Mouse (Mus musculus): ENCODE results near the gene Tmco4. TPM values are rescaled to one million over a fixed set of nuclear protein-coding genes. Genes with fewer than 3 reads are reported as not detected.

Tmco4 gene
- polyA plus RNA-seq, 2 experiments = 1.2 to 2.1 TPM

DNA sequence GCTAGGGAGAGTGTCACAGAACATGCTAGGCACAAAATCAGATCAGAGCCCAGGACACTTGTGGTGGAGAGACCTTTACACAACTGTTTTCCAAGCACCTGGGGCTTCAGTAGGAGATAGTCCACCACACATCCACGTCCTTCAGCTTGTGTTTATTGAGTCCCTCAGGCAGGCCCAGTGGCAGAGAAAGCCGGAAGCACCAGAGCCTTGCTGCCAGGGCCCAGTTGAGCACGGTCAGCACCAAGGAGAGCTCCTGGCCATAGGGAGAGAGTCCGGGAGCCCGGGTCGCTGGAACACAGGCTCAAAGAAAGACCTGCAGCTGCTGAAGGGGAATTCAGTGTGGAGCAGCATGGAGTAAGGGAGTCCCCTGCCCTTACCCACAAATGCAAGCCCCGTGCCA is 86.9 kb downstream of the Tmco4 start:
- no peak for TF ChIP-seq CTCF (IDR thresholded peaks at IDR 0.05; ENCODE audit: low read depth)
- TF ChIP-seq EP300 (IDR thresholded peaks at IDR 0.05; ENCODE audit: low read depth) = no peak
- no peak for ATAC-seq (ENCODE audit: insufficient read depth)

DNA sequence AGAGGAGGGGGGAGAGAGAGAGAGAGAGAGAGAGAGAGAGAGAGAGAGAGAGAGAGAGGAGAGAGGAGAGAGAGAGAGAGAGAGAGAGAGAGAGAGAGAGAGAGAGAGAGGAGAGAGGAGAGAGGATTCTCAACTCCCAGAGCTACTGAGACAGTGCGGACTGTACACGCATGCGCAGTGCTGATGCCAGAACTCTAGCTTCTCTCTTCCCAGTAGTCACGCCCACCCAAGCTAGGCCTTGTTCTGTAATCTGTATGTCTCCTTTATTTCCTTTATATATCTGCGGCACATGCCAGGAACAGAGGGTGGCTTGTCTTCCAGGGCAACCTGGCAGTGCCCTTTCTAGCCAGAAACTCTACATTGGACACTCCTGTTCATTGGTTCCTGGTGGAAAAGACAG is 92.1 kb downstream of the Tmco4 start:
- no peak overlapping the region for H3K4me3 ChIP-seq (ENCODE audit: insufficient read depth in 1 of 2, low read depth in 2 of 2, low read length in 2 of 2)
- H3K27me3 ChIP-seq (ENCODE audit: control insufficient read depth, insufficient read depth, low read length) = no peaks in the 10 kb centered on the region
- H3K9me3 ChIP-seq (ENCODE audit: control insufficient read depth, low read length) = no peaks in the 10 kb centered on the region
- 79% methylated on average over 5 of the region's 5 CpGs for WGBS (ENCODE audit: insufficient replicate concordance)
- H3K4me2 ChIP-seq (ENCODE audit: low read depth) = no peak overlapping the region
- H3K27ac ChIP-seq = no peak overlapping the region
- no peak overlapping the region for H3K9ac ChIP-seq (replicated peaks)
- DNase-seq (ENCODE audit: low read depth in 3 of 3, low spot score in 3 of 3) = no peak
- H3K36me3 ChIP-seq (replicated peaks; ENCODE audit: control insufficient read depth, insufficient read depth, low read depth) = no peaks in the 10 kb centered on the region
- no peaks in the 10 kb centered on the region for H3K4me1 ChIP-seq (replicated peaks; ENCODE audit: control insufficient read depth in 2 of 2, insufficient read depth in 2 of 2, low read length in 1 of 2)
- ATAC-seq (ENCODE audit: insufficient read depth) = no peak
- TF ChIP-seq CTCF (IDR thresholded peaks at IDR 0.05; ENCODE audit: low read depth) (no peak), EP300 (IDR thresholded peaks at IDR 0.05; ENCODE audit: low read depth) (no peak)

More for the DNA sequence above, 86.9 kb downstream of the Tmco4 start:
- Histone ChIP-seq H3K9me3 (ENCODE audit: control insufficient read depth, low read length) (no peaks in the 10 kb centered on the region), H3K4me1 (replicated peaks; ENCODE audit: control insufficient read depth in 2 of 2, insufficient read depth in 2 of 2, low read length in 1 of 2) (no peaks in the 10 kb centered on the region), H3K4me3 (ENCODE audit: insufficient read depth in 1 of 2, low read depth in 2 of 2, low read length in 2 of 2) (no peak overlapping the region), H3K36me3 (replicated peaks; ENCODE audit: control insufficient read depth, insufficient read depth, low read depth) (no peaks in the 10 kb centered on the region), H3K27me3 (ENCODE audit: control insufficient read depth, insufficient read depth, low read length) (no peaks in the 10 kb centered on the region), H3K27ac (no peak overlapping the region), H3K4me2 (ENCODE audit: low read depth) (no peak overlapping the region), H3K9ac (replicated peaks) (no peak overlapping the region)
- no peak for DNase-seq (ENCODE audit: low read depth in 3 of 3, low spot score in 3 of 3)
- 10% methylated on average over 7 of the region's 7 CpGs for WGBS (ENCODE audit: insufficient replicate concordance)

DNA sequence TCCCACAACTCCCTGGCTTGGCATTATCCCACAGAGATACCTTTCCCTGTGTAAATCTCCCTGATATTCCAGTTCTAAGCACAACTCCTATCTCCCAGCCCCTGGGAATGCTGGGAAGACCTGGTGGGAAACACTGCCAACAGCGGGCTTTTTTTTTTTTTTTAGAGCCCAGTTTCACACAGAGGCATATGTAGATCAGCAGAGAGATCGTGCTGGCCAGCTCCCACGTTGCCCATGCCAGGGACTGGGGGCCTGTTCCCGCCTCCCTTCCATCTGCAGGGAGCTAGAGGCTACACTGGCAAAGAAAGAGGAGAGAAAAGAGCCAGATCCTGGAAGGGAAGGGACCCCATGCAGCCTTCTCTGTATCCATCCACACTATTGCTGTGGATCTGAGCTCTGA is 95.6 kb downstream of the Tmco4 start:
- DNase-seq (ENCODE audit: low read depth in 3 of 3, low spot score in 3 of 3) (no peak), ATAC-seq (ENCODE audit: insufficient read depth) (no peak)
- 21% methylated on average over 4 of the region's 4 CpGs for WGBS (ENCODE audit: insufficient replicate concordance)
- H3K36me3 ChIP-seq (replicated peaks; ENCODE audit: control insufficient read depth, insufficient read depth, low read depth) = no peaks in the 10 kb centered on the region
- H3K4me3 ChIP-seq (ENCODE audit: insufficient read depth in 1 of 2, low read depth in 2 of 2, low read length in 2 of 2) = no peak overlapping the region
- no peak overlapping the region for H3K4me2 ChIP-seq (ENCODE audit: low read depth)
- TF ChIP-seq CTCF (IDR thresholded peaks at IDR 0.05; ENCODE audit: low read depth) (no peak), EP300 (IDR thresholded peaks at IDR 0.05; ENCODE audit: low read depth) (no peak)
- no peaks in the 10 kb centered on the region for H3K9me3 ChIP-seq (ENCODE audit: control insufficient read depth, low read length)
- H3K9ac ChIP-seq (replicated peaks) = no peak overlapping the region
- no peaks in the 10 kb centered on the region for H3K4me1 ChIP-seq (replicated peaks; ENCODE audit: control insufficient read depth in 2 of 2, insufficient read depth in 2 of 2, low read length in 1 of 2)
- H3K27me3 ChIP-seq (ENCODE audit: control insufficient read depth, insufficient read depth, low read length) = no peaks in the 10 kb centered on the region
- no peak overlapping the region for H3K27ac ChIP-seq

GRCm38 (mm10) chr4:139074060-139074459 is 101.4 kb downstream of the Tmco4 start:
- H3K9me3 ChIP-seq (ENCODE audit: control insufficient read depth, low read length) = no peaks in the 10 kb centered on the region
- no peak overlapping the region for H3K27ac ChIP-seq
- ATAC-seq (ENCODE audit: insufficient read depth) = no peak
- 16% methylated on average over 29 of the region's 29 CpGs for WGBS (ENCODE audit: insufficient replicate concordance)
- H3K9ac ChIP-seq (replicated peaks) = no peak overlapping the region
- peaks cover 34% of the 10 kb centered on the region for H3K27me3 ChIP-seq (ENCODE audit: control insufficient read depth, insufficient read depth, low read length)
- TF ChIP-seq CTCF (IDR thresholded peaks at IDR 0.05; ENCODE audit: low read depth) = no peak
- H3K36me3 ChIP-seq (replicated peaks; ENCODE audit: control insufficient read depth, insufficient read depth, low read depth) = no peaks in the 10 kb centered on the region
- H3K4me2 ChIP-seq (ENCODE audit: low read depth) = no peak overlapping the region
- H3K4me1 ChIP-seq (replicated peaks; ENCODE audit: control insufficient read depth in 2 of 2, insufficient read depth in 2 of 2, low read length in 1 of 2) = no peaks in the 10 kb centered on the region
- DNase-seq (ENCODE audit: low read depth in 3 of 3, low spot score in 3 of 3) = no peak
- H3K4me3 ChIP-seq (ENCODE audit: insufficient read depth in 1 of 2, low read depth in 2 of 2, low read length in 2 of 2) = no peak overlapping the region

DNA sequence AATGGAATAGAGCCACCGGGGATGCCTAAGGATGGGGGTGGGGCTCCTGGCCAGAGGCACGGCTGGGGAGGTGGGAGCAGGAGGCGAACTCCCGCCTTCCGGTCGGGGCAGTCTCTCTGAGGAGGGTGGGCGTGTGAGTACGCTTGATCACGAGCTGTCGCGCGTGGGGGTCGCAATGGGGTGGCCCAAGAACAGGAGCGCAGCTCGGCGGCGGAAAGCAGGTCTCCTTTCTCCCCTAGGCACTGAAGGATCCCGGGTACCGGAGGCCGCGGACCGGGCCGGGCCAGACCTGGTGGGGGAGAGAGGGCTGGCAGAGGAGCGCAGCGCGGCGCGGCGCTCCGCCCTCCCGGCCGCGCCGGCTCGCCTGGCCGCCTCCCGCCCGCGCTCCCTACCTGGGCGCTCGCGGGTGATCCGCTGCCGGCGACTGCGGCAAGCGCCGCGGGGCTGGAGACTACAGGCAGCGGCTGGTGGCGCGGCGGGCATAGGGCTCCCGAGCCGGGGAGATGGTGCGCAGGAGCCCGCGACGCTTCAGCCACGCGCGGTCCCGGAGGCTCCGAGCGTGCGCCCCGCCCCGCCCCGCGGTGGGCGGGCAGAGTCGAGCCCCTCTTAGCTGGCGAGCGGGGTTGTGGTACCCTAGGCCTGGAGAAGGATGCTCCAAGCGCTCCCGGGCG is 102.5 kb downstream of the Tmco4 start, which contains the start of gene Htr6:
Gene Htr6, minus strand, starts transcription at position 530 of the 671 bp plus-strand sequence.
- H3K9me3 ChIP-seq (ENCODE audit: control insufficient read depth, low read length) = no peaks in the 10 kb centered on the region
- peaks cover 34% of the 10 kb centered on the region for H3K27me3 ChIP-seq (ENCODE audit: control insufficient read depth, insufficient read depth, low read length)
- WGBS (ENCODE audit: insufficient replicate concordance) = 1% methylated on average over 76 of the region's 77 CpGs
- TF ChIP-seq CTCF (IDR thresholded peaks at IDR 0.05; ENCODE audit: low read depth) (no peak), EP300 (IDR thresholded peaks at IDR 0.05; ENCODE audit: low read depth) (no peak)
- H3K9ac ChIP-seq (replicated peaks) = no peak within 1 kb of the TSS
- peak within 1 kb of the TSS; percentile 44 for H3K4me2 ChIP-seq (ENCODE audit: low read depth)
- no peak within 1 kb of the TSS for H3K27ac ChIP-seq
- DNase-seq (ENCODE audit: low read depth in 3 of 3, low spot score in 3 of 3) = no peak
- H3K4me3 ChIP-seq (ENCODE audit: insufficient read depth in 1 of 2, low read depth in 2 of 2, low read length in 2 of 2) = peak within 1 kb of the TSS in 1 of 2 experiments; percentile 30; a peak in 2 of 4 replicates
- ATAC-seq (ENCODE audit: insufficient read depth) = no peak
- no peaks in the 10 kb centered on the region for H3K36me3 ChIP-seq (replicated peaks; ENCODE audit: control insufficient read depth, insufficient read depth, low read depth)
- H3K4me1 ChIP-seq (replicated peaks; ENCODE audit: control insufficient read depth in 2 of 2, insufficient read depth in 2 of 2, low read length in 1 of 2) = no peaks in the 10 kb centered on the region
